Mouse (Mus musculus) stomach, embryonic 15.5 days (tissue): Measurements from ENCODE around the gene Fancd2os. TPM values are rescaled to one million over a fixed set of nuclear protein-coding genes. Genes with fewer than 3 reads are reported as not detected.

Experiments used
- ATAC-seq: fragments of 200-750 bp; cut with Nextera tagmentation; 2 replicates; pipeline ENCODE4 v1.8.0; 2017; ENCODE audit warnings: low read depth, moderate number of reproducible peaks, moderate TSS enrichment; ENCODE audit not compliant: insufficient read depth, low FRiP score
- H3K27ac ChIP-seq: fragments of 300-500 bp; sonication (generic); 2 replicates; pipeline ENCODE4 v1.5.1; 2015; ENCODE audit warnings: mild to moderate bottlenecking, inconsistent platforms
- H3K27me3 ChIP-seq: fragments of 300-500 bp; sonication (generic); replicated peaks from 2 replicates; pipeline ENCODE4 v1.6.1; 2015; ENCODE audit warnings: inconsistent platforms
- H3K36me3 ChIP-seq: fragments of 300-500 bp; sonication (generic); 2 replicates; pipeline ENCODE4 v1.6.1; 2015; ENCODE audit warnings: inconsistent platforms
- H3K4me1 ChIP-seq: fragments of 300-500 bp; sonication (generic); 2 replicates; pipeline ENCODE4 v1.6.1; 2015; ENCODE audit warnings: inconsistent platforms
- H3K4me2 ChIP-seq: fragments of 300-500 bp; sonication (generic); 2 replicates; pipeline ENCODE4 v1.6.1; 2015; ENCODE audit warnings: mild to moderate bottlenecking, inconsistent platforms
- H3K4me3 ChIP-seq: fragments of 300-500 bp; sonication (generic); replicated peaks from 2 replicates; pipeline ENCODE4 v1.5.1; 2015; ENCODE audit warnings: inconsistent platforms
- H3K9ac ChIP-seq: fragments of 300-500 bp; sonication (generic); 2 replicates; pipeline ENCODE4 v1.6.1; 2015; ENCODE audit warnings: inconsistent platforms
- H3K9me3 ChIP-seq: fragments of 300-500 bp; sonication (generic); 2 replicates; pipeline ENCODE4 v1.6.1; 2016; ENCODE audit warnings: inconsistent platforms
- WGBS: fragments of 180-500 bp; shearing (Covaris S2); methylation state at CpG from one replicate; pipeline ENCODE4 v1.1.7; 2015; 5-methylcytosine and 5-hydroxymethylcytosine counted together
- polyA plus RNA-seq: library from polyadenylated mRNA; unstranded; fragments of >200 nt; fragmentation: Nextera tagmentation; extraction: Ambion mirVana; gene quantifications from 2 replicates; pipeline ENCODE4 v1.2.1, GENCODE M21; 2015

Gene Fancd2os
- polyA plus RNA-seq, 1 experiment from 2014 or later = 0.23 TPM

DNA sequence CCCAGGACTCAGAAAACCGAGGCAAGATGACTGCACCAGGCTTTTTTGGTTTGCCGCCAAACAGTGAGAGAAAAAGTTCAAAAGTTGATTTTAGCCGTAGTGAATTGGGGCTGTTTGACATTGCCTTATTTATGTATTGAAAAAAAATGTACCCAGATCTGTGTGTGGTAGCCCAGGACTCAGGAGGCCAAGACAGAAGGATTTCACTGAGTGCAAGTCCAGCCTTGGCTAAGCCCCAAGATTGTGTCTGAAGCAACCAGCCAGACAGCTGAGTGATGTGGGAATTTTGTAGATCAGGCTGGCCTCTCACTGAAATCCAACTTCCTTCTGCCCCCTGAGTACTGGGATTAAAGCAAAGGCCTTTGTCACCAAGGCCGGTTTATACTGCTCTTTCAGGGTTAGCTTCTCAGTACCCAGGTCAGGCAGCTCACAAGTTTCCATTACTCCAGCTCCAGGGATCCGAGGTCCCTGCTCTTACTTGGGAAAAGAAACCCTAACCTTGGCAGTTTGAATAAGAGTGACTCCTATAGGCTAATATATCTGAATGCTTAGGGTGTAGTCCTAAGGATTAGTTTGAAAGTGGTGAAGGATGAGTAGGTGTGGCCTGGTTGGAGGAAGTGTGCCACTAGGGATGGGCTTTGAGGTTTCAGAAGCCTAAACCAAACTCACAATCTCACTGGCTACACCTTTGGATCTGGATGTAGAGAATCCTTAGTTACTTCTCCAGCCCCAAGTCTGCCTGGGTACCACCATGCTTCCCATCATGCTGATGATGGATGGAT, 24.7 kb upstream of the Fancd2os start:
- 28% methylated on average over 5 of the region's 5 CpGs for WGBS
- Histone ChIP-seq H3K27ac (no peak overlapping the region), H3K27me3 (no peaks in the 10 kb centered on the region), H3K9ac (no peak overlapping the region), H3K4me2 (peak overlapping the region; percentile 69), H3K4me3 (peak overlapping the region; percentile 77), H3K36me3 (peaks cover 8% of the 10 kb centered on the region; the same call in 1 of the 2 replicates), H3K4me1 (peaks cover 10% of the 10 kb centered on the region), H3K9me3 (no peaks in the 10 kb centered on the region)
- no peak for ATAC-seq

DNA sequence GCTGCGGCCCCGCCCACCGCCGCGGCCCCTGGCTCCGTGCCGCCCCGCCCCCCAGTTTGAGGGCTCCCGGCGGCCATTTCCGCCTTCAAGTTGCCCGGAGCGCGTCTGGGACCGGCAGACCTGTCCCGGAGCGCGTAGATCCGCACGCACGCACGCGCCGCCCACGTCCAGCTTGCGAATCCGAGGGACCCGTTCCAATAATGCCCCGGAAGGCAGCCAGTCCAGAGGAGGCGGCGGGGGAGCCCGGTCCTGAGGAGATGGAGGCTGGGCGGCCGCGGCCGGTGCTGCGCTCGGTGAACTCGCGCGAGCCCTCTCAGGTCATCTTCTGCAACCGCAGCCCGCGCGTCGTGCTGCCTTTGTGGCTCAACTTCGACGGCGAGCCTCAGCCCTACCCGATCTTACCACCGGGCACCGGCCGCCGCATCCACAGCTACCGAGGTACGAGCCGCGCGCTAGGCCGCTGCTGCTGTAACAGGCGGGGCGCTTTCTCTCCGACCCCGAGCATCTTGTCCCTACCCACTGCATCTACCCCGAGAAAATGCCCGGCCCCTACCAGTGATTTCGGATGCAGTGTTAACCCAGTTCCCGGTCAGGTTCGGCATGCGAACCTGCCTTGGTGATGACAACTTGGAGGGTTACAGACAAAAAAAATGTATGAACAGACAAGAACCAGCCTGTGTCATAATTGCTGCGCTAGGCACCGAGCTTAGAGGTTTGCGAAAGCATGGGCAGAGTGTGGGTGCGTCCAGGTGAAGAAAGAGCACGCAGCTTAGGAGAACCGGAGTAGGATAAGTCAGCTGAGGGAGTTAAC, 23.6 kb upstream of the Fancd2os start, which contains the start of gene Vhl:
Gene Vhl (plus strand): TSS at position 19 of the 811 bp plus-strand sequence.
- H3K36me3 ChIP-seq = peaks cover 3% of the 10 kb centered on the region; the same call in 1 of the 2 replicates
- under 1% methylated on average over 70 of the region's 76 CpGs for WGBS
- peaks cover 10% of the 10 kb centered on the region for H3K4me1 ChIP-seq
- H3K4me2 ChIP-seq = peak within 1 kb of the TSS; percentile 69
- ATAC-seq = peak; percentile 82
- H3K9ac ChIP-seq = peak within 1 kb of the TSS; percentile 81
- H3K27me3 ChIP-seq = no peaks in the 10 kb centered on the region
- H3K4me3 ChIP-seq = peak within 1 kb of the TSS; percentile 77
- H3K27ac ChIP-seq = peak within 1 kb of the TSS; percentile 92
- no peaks in the 10 kb centered on the region for H3K9me3 ChIP-seq

DNA sequence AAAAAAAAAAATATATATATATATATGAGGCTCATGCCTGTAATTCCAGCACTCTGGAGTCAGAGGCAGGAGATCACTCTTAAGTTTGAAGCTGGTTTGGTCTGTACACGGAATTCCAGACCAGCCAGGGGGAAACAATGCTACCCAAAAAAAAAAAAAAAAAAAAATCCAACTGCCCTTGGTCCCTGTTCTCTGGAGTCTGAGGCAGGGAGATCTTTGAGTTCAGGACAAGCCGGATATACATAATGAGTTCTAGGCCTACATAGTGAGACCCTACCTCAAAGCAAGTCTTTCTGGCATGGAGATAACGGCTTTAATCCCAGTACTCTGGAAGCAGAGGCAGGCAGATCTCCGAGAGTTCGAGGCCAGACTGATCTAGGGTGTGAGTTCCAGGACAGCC, 22.9 kb upstream of the Fancd2os start:
- Histone ChIP-seq H3K9ac (no peak overlapping the region; the same call in 1 of the 2 replicates), H3K9me3 (no peaks in the 10 kb centered on the region), H3K4me1 (peaks cover 10% of the 10 kb centered on the region), H3K4me2 (peak overlapping the region; percentile 69), H3K27ac (peak overlapping the region; percentile 57; the same call in 1 of the 2 replicates), H3K27me3 (no peaks in the 10 kb centered on the region), H3K4me3 (peak overlapping the region; percentile 77), H3K36me3 (no peaks in the 10 kb centered on the region)
- no peak for ATAC-seq
- 57% methylated on average over 5 of the region's 5 CpGs for WGBS

DNA sequence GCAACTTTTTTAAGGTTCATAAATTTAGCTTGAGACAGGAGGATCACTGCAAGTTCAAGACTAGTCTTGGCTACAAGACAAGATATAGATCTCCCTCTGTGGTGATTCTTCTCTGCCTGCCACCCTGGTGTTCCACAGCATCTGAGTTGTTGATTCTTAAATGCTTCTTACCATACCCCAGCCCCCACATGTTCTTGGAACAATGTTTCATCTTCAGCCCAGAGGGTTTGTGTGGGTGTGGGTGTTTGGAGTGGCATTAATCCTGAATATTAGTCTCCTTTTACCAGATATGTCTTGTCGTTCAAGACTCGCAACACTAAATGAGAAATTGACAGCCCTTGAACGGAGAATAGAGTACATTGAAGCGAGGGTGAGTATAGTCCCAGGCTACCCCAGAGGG, 15.0 kb upstream of the Fancd2os start:
- Histone ChIP-seq H3K27me3 (no peaks in the 10 kb centered on the region), H3K27ac (no peak overlapping the region), H3K4me1 (no peaks in the 10 kb centered on the region), H3K9me3 (no peaks in the 10 kb centered on the region), H3K36me3 (peaks cover 44% of the 10 kb centered on the region), H3K4me3 (no peak overlapping the region), H3K9ac (no peak overlapping the region), H3K4me2 (no peak overlapping the region)
- 89% methylated on average over 4 of the region's 4 CpGs for WGBS
- no peak for ATAC-seq

DNA sequence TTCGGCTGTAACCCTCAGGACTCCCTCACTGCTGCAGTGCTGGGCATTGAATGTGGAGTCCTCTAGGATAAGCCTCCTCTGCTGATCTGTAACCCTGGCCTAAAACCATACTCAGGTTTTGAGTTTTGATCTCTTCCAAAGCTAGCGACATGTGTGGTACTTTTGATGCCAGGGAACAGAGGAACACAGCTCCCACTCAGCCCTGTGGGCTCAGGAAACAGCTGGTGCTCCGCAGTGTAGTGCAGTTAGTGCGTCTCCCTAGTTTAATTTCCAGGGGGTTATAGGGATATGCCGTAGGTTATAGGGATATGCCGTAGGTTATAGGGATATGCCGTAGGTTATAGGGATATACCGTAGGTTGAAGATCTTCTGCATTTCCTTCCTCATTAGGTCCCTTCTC, 14.5 kb upstream of the Fancd2os start:
- 97% methylated on average over 8 of the region's 8 CpGs for WGBS

DNA sequence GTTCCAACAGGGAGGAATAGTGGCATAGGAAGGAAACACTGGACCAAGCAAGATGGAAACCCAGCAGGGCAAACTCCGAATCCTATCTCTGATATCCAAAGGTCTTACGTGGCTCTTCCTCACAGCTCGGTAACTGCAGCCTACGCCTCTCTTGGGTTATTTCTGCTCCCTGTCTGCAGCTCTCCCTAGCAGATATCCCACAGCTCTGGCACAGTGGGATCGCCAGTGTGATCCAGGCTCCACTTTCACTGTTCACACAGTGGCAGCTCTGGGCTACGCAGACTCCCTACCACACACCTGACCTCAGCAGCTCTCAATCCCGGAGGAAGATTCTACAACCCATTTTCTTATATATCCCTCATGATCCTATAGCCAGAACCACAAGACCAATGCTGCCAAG, 13.6 kb upstream of the Fancd2os start:
- ATAC-seq = no peak
- Histone ChIP-seq H3K4me1 (no peaks in the 10 kb centered on the region), H3K27ac (no peak overlapping the region), H3K9me3 (no peaks in the 10 kb centered on the region), H3K4me2 (no peak overlapping the region), H3K9ac (no peak overlapping the region), H3K36me3 (peaks cover 48% of the 10 kb centered on the region), H3K27me3 (no peaks in the 10 kb centered on the region), H3K4me3 (no peak overlapping the region)
- 96% methylated on average over 7 of the region's 7 CpGs for WGBS

More for the DNA sequence above, 14.5 kb upstream of the Fancd2os start:
- no peak overlapping the region for H3K4me3 ChIP-seq
- H3K36me3 ChIP-seq = peaks cover 48% of the 10 kb centered on the region
- H3K9ac ChIP-seq = no peak overlapping the region
- ATAC-seq = no peak
- H3K9me3 ChIP-seq = no peaks in the 10 kb centered on the region
- no peak overlapping the region for H3K4me2 ChIP-seq
- H3K27me3 ChIP-seq = no peaks in the 10 kb centered on the region
- H3K4me1 ChIP-seq = no peaks in the 10 kb centered on the region
- no peak overlapping the region for H3K27ac ChIP-seq

DNA sequence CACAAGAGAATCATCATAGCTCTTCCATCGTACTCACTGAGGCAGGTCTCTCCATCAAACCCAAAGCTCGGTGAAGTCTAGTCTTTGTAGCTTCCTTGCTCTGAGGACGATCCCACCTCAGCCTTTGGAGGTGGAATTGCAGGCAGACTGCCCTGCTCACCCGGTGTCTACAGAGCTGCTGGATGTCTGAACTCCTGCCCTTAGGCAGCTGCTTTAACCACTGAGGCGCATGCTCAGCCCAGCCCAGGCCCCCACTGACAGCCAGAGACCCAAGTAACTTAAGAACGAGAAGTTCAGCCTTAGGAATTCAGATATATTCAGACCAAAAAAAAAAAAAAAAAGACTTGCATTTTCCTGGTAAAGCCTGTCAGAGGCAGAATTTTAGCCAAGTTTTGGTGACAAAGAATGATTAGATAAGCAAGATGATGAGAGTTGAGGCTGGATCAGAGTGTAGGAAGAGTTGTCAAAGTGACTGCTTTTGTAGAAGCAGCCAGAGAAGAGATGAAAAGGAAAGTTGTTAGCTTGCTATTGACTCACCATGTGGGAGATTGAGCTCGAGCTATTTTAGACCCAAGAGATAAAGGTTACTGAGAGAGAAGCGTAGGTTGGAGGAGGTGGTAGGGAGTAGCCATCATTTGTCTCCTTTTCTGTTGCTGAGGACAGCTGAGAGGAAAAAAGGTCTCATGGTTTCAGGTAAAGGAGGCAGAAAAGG, 11.9 kb upstream of the Fancd2os start:
- H3K36me3 ChIP-seq = peaks cover 43% of the 10 kb centered on the region

DNA sequence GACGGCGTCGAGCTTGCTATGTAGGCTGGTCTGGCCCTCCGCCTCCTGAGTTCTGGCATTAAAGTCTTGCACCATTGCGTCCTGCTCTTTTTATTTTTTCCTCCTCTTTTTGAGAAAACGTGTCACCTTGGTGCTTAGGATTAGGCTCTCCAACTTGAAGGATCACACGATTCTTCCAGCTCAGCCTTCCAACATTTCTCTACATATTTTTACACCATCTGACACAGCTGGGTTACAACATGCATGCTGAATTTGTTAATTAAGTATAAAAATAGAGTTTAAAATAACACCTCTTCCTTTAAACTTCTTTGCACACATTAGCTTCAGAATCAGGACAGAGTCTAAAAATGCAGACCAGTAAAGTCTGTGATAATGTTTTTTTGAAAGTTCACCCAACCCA, 8.8 kb upstream of the Fancd2os start:
- H3K4me3 ChIP-seq = no peak overlapping the region
- H3K9me3 ChIP-seq = no peaks in the 10 kb centered on the region
- H3K4me2 ChIP-seq = no peak overlapping the region
- no peak for ATAC-seq
- no peak overlapping the region for H3K27ac ChIP-seq
- H3K4me1 ChIP-seq = peaks cover 6% of the 10 kb centered on the region; the same call in 1 of the 2 replicates
- H3K36me3 ChIP-seq = peaks cover 16% of the 10 kb centered on the region; the same call in 1 of the 2 replicates
- 88% methylated on average over 7 of the region's 7 CpGs for WGBS
- H3K9ac ChIP-seq = no peak overlapping the region
- no peaks in the 10 kb centered on the region for H3K27me3 ChIP-seq

More for the DNA sequence above, 11.9 kb upstream of the Fancd2os start:
- H3K27me3 ChIP-seq = no peaks in the 10 kb centered on the region
- no peak overlapping the region for H3K4me3 ChIP-seq
- no peak overlapping the region for H3K4me2 ChIP-seq
- no peak overlapping the region for H3K9ac ChIP-seq
- no peaks in the 10 kb centered on the region for H3K9me3 ChIP-seq
- no peak for ATAC-seq
- no peak overlapping the region for H3K27ac ChIP-seq
- no peaks in the 10 kb centered on the region for H3K4me1 ChIP-seq
- WGBS = 82% methylated on average over 8 of the region's 8 CpGs

DNA sequence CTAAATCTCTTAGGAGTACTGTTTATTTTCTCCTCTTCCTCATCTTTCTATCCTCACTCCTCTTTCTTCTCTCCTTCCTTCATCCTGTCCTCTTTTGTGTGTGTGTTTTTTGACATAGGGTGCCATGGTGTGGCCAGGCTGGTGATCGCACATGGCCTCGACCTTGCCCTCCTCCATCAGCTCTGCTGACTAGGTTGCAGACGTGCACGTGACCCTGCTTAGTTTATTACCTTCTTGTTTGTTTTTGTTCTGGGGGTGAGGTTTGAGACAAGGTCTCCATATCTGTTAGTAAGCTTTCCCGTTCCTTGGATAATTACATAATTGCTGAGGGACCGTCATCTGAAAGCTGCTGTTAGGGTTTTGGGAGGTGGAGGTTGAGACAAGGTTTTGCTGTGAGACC, 8.4 kb upstream of the Fancd2os start:
- no peak overlapping the region for H3K27ac ChIP-seq
- no peaks in the 10 kb centered on the region for H3K27me3 ChIP-seq
- H3K9ac ChIP-seq = no peak overlapping the region
- no peak overlapping the region for H3K4me2 ChIP-seq
- H3K4me1 ChIP-seq = peaks cover 6% of the 10 kb centered on the region; the same call in 1 of the 2 replicates
- ATAC-seq = no peak
- H3K4me3 ChIP-seq = no peak overlapping the region
- H3K36me3 ChIP-seq = peaks cover 12% of the 10 kb centered on the region; the same call in 1 of the 2 replicates
- no peaks in the 10 kb centered on the region for H3K9me3 ChIP-seq
- WGBS = 66% methylated on average over 6 of the region's 6 CpGs

DNA sequence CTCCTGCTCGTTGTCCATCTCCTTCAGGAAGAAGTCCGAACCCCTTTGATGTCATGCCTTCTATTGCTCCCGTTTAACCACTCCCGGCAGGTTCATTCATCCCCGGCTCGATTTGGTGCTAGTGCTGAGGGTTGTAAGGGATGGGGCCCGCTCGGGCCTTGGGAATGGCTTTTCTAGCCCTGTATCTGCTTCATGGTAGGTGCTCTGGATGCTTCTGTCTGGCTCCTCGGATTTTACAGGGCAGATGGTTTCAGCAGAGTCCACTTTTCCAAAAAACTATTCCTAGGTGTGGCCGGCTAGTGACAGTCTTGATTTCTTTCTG, 4.7 kb upstream of the Fancd2os start:
- ATAC-seq = no peak
- WGBS = 2% methylated on average over 10 of the region's 10 CpGs
- peaks cover 11% of the 10 kb centered on the region for H3K4me1 ChIP-seq
- peak overlapping the region; percentile 86 for H3K9ac ChIP-seq
- H3K27me3 ChIP-seq = no peaks in the 10 kb centered on the region
- H3K4me3 ChIP-seq = peak overlapping the region; percentile 92
- no peaks in the 10 kb centered on the region for H3K9me3 ChIP-seq
- H3K4me2 ChIP-seq = peak overlapping the region; percentile 81
- peak overlapping the region; percentile 74 for H3K27ac ChIP-seq
- 0 out of 2 replicates have a peak, but pooled peaks cover under 1% of the 10 kb centered on the region for H3K36me3 ChIP-seq

DNA sequence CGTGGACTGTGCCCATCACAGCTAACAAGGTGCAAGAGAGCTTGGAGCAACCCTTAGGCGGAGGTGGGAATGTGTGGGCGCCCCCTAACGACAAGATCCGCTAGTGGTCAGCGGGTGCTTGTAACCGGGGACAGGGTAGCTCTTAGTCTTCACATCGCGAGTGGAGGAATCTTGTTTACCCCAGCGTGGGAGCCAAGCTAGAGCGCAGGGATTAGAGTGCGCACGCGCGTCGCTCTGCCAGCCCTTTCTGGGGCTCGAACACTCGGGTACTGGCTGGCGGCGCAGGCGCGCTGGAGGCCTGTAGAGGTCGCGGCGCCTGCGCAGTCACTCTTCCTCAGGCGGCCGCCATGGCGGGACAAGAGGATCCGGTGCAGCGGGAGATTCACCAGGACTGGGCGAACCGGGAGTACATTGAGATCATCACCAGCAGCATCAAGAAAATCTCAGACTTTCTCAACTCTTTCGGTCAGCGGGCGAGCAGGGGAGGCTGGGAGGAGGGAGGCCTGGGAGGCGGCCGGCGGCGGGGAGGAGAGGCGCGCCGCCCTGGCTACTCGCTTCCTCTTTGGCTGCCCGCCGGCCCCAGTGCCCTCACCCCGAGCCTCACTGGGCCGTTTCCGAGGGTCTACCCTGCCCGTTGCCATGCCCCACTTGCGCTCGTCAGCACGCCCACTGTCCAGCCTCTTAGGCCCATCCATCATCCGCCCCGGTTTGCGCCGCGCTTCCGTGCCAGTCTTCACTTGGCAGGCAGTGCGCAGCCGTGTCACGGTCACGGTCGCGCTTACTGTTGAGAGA, 4.1 kb upstream of the Fancd2os start, which contains the start of gene Brk1:
Gene Brk1 (plus strand): TSS at position 341 of the 792 bp plus-strand sequence.
- no peaks in the 10 kb centered on the region for H3K36me3 ChIP-seq
- H3K27ac ChIP-seq = peak within 1 kb of the TSS; percentile 74
- H3K27me3 ChIP-seq = no peaks in the 10 kb centered on the region
- peak; percentile 92 for ATAC-seq
- H3K4me1 ChIP-seq = peaks cover 14% of the 10 kb centered on the region
- no peaks in the 10 kb centered on the region for H3K9me3 ChIP-seq
- peak within 1 kb of the TSS; percentile 81 for H3K4me2 ChIP-seq
- WGBS = under 1% methylated on average over 57 of the region's 65 CpGs
- H3K4me3 ChIP-seq = peak within 1 kb of the TSS; percentile 92
- H3K9ac ChIP-seq = peak within 1 kb of the TSS; percentile 86
